Mouse (Mus musculus): ENCODE measurements at regions not wholly inside any gene's neighbourhood (a gene's known extent, or its start where the extent isn't known, plus 50 kb on each side); places are given as distances from the start of the nearest gene placed in this dataset.
"Not testable (repeated sequence)": the region's sequence is repeated elsewhere in the genome, so short reads cannot be mapped to it uniquely, and the experiment has no call there.

DNA sequence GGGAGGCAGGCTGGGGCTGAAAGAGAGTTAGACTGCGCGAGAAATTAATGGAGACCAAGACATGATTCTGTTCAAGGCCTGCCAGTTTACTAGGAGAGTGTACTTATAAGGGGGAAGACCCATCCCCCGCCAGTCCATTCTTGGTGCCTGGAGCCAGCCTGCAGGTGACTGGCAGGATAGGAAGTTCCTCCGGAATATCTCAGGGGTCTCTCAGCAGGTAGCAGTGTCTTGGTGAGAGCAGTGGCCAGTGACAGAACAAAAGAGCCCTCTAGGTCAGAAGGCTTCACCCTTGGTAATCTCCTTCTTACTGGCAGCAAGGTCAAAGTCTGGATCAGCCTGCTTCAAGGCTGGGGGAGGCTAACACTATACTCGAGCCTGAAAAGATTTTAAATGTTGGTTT is 83.7 kb upstream of the Zfp804b start:
- no peak for DNase-seq

DNA sequence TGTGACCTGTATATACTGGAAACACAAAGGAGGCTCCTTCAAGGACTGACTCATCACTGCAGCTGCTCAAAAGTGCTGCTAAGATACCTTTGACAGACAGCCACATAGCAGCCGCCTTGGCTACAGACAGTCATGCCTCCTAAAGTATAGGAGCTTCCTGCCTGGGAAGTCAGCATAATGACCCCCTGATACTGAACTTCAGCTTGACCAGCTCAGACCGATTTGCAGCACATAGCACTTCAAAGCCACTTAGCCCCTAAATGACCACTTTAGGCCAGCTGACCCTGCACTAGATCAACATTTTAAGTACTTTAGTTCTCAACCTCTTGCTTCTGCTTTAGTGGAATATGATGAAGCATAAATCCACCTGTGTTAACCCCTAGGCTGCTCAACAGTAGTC is 91.9 kb upstream of the Zfp804b start:
- DNase-seq = no peak

DNA sequence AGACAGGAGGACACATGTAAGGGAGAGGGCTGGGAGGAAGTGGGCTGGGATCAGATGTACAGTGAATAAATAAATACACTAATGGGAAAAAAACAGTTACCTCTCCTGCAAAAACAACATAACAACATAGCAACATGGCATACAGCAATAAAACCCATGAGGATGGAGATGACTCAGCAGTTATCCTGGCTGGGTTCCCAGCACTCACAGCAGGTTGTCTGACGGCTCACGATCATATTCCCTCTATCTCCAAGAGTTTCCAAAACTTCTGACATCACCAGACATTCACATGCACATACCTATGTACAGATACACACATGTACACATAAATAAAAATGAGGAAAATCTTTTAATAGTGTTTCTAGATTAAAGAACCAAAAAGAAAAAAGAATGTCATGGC is 103.4 kb upstream of the Zfp804b start:
- DNase-seq = no peak

DNA sequence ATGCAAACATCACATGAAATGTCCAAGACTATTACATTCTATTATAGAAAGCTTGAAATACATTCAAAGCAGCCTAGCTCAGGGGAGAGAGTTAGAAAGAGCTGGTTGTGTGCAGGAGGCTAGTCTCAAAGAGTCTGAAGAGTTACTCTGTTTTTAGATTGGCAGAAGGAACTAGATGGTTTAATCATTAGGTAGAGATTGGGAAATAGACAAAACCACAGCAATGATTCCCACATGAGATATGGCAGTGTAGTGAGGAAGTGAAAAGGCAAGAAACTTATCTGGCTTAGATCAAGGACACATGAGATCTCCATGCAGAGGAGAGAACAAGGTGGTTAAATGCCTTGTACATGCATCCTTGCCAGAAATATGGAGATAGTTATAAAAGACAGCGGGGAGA is 110.3 kb upstream of the Zfp804b start:
- no peak for DNase-seq

DNA sequence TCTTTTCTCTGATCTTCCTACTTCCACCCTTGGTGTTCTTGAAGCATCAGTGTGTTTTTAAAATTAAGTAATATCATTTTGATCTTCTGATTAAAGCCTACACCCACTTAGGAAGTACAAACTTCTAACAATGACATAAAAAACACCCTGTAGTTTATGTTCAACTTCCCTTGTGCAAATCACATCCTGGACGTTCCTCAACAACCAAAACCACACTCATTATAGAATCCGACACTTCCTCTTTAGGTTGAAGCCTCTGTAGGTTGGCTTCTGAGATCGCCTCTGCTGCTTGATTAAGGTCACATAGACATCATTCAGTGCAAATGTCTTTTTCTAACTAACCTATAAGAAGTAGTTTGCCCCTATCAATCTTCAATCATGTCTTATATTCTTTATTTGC is 112.5 kb upstream of the Zfp804b start:
- DNase-seq = no peak

DNA sequence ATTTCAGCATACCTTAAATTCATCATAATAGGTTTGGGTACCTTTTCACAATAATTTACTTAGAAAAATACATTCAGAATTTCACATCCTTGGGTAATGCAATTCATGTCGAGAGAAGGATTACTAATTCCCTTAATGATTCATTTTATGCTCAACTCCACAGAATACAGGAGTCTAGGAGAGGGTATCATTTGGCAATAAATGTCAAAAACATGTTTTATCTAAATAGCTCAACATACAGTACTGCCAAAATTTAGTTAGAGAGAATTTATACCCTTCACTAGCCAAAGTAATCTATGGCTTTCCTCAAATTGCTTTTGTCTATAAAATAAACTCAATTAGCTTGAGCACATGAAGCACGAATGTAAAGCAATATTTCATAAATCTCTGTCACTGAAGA is 144.6 kb upstream of the Zfp804b start:
- DNase-seq = no peak

DNA sequence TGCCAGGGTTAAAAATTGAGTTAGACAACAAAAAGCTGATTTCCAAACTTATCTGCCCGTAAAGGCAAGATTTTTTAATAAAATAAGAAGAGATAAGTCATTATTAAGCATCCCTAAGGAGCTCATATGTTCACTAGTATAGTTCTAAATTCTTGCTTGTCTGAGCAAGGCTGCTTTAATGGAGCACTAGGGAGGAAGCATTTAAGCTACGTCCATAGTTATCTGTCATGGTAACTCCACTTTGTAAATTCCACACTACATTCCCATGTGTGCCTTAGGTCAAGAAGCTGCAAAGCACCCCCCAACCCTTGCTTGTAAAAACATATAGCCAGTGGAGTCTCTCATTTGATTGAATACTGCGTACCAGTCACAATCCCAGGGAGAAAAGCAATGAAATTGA is 145.0 kb upstream of the Zfp804b start:
- DNase-seq = no peak

DNA sequence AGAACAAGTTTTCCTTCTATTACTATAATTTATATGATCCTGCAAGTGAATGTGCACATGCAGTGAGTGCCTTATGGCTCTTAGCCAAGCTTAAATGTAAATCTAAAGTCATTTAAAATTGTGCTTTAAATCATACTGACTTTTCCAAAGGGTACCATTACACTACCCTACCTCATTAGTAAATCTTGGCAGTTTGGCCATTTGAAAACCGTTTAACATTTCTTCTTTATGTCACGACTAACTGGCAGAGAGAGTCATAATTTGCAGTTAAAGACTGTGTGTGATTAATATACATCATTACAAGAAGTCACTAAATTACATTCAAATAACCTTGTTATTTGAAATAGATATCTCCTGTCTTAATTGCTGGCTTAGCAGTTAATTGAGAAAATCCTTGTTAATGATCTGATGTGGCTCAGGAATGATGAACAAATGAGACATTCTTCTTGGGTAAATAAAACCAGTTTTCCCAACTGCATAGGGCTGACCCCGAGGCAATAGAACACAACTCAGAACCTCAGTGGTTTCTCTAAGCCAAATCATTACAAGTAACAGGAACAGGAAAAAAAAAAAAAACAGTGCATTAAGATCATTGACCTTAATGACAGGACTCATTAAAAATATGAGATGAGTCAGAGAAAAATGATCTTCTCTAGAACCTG is 173.1 kb upstream of the Zfp804b start:
- no peak for DNase-seq

GRCm38 (mm10) chr5:7532686-7533199 is 188.2 kb upstream of the Zfp804b start:
- no peak for DNase-seq

DNA sequence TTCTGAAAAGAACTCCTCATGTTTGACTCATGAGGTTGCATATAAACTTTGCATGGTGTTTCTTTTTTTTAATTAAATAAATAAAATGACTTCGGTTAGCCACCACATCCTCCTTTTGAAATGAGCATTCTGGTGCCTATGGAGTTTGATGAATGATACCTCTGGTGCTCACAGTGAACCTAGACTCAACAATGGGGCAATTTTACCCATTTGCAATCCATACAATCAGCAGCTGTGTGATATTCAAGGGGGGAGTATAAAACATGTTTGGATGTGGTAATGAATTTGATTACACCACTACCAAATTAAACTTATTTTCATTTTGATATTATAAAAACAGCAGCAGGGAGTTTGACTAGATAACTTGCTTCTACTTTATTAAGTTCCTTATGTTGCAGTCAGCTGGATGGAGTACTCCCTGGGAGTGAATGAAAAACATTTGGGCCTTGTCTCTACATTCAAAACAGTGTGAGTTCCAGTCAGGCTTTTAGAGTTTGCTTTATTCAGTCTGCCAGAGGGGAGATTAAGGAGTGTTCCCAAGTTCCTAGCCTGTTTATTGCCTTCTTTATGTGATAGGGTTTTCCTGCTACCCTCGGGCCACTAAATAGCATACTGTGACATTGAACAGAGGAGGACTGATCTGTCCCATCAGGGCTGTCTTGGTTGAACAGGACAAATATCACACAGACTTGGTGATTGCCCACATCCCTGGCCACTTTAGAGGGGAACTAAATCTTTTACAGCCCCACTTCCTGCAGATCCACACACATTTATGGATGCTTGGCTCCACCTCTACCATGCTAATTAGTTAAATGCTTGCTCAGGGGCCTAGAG is 195.5 kb upstream of the Zfp804b start:
- DNase-seq = no peak

GRCm38 (mm10) chr5:7540646-7541038 is 196.1 kb upstream of the Zfp804b start:
- no peak for DNase-seq

GRCm38 (mm10) chr5:7543857-7544256 is 199.3 kb upstream of the Zfp804b start:
- DNase-seq = no peak

DNA sequence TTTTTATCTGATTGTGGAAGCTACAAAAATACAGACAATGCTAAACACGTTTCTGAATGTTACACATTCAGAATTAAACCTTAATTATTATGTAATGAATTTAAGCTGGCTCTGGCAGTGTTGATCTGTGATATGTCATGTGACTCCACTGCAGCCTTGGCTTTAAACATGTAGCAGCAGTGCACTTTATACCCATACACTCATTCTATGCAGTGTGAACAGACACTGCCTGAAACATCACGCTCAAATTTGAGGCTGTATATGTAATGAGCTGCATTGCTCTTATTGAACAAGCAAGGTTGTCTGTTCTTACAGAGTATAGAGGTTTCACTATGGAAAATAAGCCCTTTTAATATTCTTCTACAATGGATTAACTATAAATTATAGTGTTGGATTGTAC is 235.9 kb upstream of the Zfp804b start:
- DNase-seq = no peak

GRCm38 (mm10) chr5:7586547-7586946 is 242.0 kb upstream of the Zfp804b start:
- no peak for DNase-seq

GRCm38 (mm10) chr5:7600418-7600817 is 255.9 kb upstream of the Zfp804b start:
- DNase-seq = peak; percentile 10

- DNase-seq = no peak
Observed at GRCm38 (mm10) chr5:7607517-7607916, 263.0 kb upstream of the Zfp804b start.

DNA sequence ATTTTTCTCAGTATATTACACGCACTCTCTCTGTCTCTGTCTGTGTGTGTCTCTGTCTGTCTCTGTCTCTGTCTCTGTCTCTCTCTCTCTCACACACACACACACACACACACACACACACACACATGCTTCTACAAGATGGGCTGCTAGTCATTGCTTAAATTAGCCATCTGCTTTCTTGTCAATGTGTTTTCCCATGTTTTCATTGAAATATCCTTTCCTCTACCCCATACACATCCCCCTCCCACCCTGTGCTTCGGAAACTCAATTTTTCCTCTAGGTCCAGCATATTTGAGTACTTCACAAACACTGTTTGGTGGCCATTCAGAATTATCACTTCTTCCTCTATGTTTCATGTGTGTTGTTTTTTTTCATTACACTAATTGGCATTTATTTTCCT is 263.4 kb upstream of the Zfp804b start:
- DNase-seq = no peak

DNA sequence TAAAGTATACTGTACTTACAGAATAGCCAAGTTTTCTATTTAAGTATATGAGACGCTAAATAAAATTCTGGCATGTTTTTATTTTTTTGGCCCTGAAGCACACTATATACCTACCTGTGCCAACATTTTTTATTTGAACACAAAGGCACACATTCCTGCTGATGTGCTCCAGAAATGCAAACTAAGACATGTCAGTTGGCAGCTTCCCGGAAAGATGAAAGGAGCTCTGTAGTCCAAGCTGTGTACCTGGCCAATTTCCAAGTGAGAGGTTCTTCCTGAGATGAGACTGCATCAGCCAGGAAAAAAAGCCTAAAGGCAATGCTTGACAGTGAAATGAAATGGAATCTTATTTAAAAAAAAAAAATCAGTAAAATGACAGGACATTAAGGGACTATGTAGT is 305.0 kb upstream of the Steap4 start:
- peak; percentile 38 for DNase-seq

- no peak for DNase-seq
Observed at GRCm38 (mm10) chr5:7701776-7702175, 258.5 kb upstream of the Steap4 start.

GRCm38 (mm10) chr5:7719557-7719956 is 240.7 kb upstream of the Steap4 start:
- no peak for DNase-seq

DNA sequence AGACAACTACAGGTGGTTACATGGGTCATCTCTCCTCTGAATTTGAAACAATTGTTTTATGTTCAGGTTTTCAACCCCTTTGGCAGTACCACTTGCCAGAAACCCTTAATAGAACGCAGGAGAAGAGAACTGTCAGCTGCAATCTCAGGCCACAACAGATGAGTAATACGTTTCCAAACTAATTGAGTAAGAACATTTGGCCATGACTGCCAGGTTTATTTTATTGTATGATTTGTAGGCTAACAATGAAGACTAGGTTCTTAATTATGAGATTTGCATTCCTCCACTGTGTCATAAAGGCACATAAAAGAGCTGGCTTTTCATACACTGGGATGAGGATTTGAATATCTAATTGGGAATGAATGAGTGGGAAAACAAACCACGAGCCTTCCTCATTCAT is 240.2 kb upstream of the Steap4 start:
- DNase-seq = no peak

DNA sequence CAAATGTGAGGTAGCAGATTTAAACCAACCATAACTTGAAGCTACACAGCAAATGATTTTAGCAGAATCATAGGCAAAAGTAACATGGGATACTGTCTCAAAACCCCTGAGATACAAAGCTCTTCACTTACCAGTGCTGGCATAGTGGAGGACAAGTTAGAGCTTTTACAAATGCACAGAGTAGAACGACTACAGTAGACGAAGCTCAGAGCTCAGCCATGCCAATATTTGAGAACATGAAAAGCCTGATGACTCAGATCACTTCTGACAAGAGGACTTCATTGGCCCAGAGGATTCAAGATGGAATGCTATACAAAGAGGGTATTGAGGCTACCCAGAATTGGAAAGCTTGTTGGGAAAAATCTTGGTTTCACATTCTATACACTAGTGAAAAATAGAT is 239.6 kb upstream of the Steap4 start:
- DNase-seq = no peak

DNA sequence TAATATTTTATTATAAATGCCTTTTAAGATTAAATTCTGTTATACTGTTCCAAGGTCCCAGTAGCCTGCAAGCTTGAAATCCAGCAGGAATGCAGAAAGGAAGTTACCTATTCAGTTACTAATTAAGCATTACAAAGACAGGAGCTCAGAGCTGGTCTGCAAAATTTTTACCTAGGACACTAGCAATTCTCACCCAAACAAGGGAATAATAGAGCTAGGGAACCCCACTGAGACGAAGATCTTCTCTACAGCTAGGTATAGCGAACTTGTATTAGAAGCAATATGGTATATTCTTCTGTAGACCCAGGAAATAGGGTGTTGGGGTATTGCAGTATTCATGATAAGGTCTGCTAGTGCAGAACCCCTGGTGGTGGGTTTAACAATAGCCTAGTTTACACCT is 227.7 kb upstream of the Steap4 start:
- not testable (repeated sequence) for DNase-seq

GRCm38 (mm10) chr5:7779827-7780226 is 180.4 kb upstream of the Steap4 start:
- no peak for DNase-seq

GRCm38 (mm10) chr5:7782235-7782634 is 178.0 kb upstream of the Steap4 start:
- DNase-seq = no peak

All from retina, postnatal 1 day (tissue).